Mouse (Mus musculus) midbrain, embryonic 11.5 days (tissue): ENCODE data around the gene Dand5. TPM values are rescaled to one million over a fixed set of nuclear protein-coding genes. Genes with fewer than 3 reads are reported as not detected.

ENCODE experiments used
- ATAC-seq: fragments of 200-750 bp; cut with Nextera tagmentation; 2 replicates; pipeline ENCODE4 v1.8.0; 2017; ENCODE audit warnings: moderate TSS enrichment, moderate library complexity; ENCODE audit not compliant: low FRiP score
- DNase-seq: peaks from one replicate; pipeline ENCODE4 v3.0.0; 2015; ENCODE audit warnings: low spot score; ENCODE audit errors: missing footprints
- H3K27ac ChIP-seq: fragments of 300-500 bp; sonication (generic); 2 replicates; pipeline ENCODE4 v1.5.1; 2014; ENCODE audit warnings: low read depth, low read length
- H3K27me3 ChIP-seq: fragments of 300-500 bp; sonication (generic); 2 replicates; pipeline ENCODE4 v1.6.1; 2014; ENCODE audit warnings: mild to moderate bottlenecking, low read length, moderate library complexity, mixed read lengths; ENCODE audit not compliant: control insufficient read depth, insufficient read depth
- H3K36me3 ChIP-seq: fragments of 300-500 bp; sonication (generic); 2 replicates; pipeline ENCODE4 v1.6.1; 2014; ENCODE audit warnings: mild to moderate bottlenecking, low read length, moderate library complexity, mixed read lengths; ENCODE audit not compliant: control insufficient read depth, insufficient read depth
- H3K4me1 ChIP-seq: fragments of 300-500 bp; sonication (generic); 2 replicates; pipeline ENCODE4 v1.6.1; 2014; ENCODE audit warnings: low read length; ENCODE audit not compliant: control insufficient read depth, insufficient read depth
- H3K4me2 ChIP-seq: fragments of 300-500 bp; sonication (generic); 2 replicates; pipeline ENCODE4 v1.6.1; 2014; ENCODE audit warnings: mild to moderate bottlenecking, moderate library complexity
- H3K4me3 ChIP-seq: fragments of 300-500 bp; sonication (generic); 2 replicates; pipeline ENCODE4 v1.5.1; 2014; ENCODE audit warnings: low read depth, low read length
- H3K9ac ChIP-seq: fragments of 300-500 bp; sonication (generic); 2 replicates; pipeline ENCODE4 v1.6.1; 2014; ENCODE audit warnings: low read length
- H3K9me3 ChIP-seq: fragments of 300-500 bp; sonication (generic); 2 replicates; pipeline ENCODE4 v1.6.1; 2016; ENCODE audit warnings: low read length; ENCODE audit not compliant: control insufficient read depth
- WGBS: fragments of 180-500 bp; shearing (Covaris S2); extraction: QIAGEN DNeasy Blood & Tissue Kit; methylation state at CpG from one replicate; pipeline ENCODE4 v1.1.7; 2014; 5-methylcytosine and 5-hydroxymethylcytosine counted together
- polyA plus RNA-seq: library from polyadenylated mRNA; unstranded; fragments of >200 nt; fragmentation: Nextera tagmentation; extraction: Ambion mirVana; gene quantifications from 2 replicates; pipeline ENCODE4 v1.2.1, GENCODE M21; 2014

The Dand5 gene
- polyA plus RNA-seq, 1 experiment from 2014 or later = 4.6 TPM

GRCm38 (mm10) chr8:84845355-84846093 is 22.9 kb upstream of the Dand5 start:
- Histone ChIP-seq H3K4me1 (peaks cover 18% of the 10 kb centered on the region), H3K9ac (peak overlapping the region; percentile 98), H3K4me3 (peak overlapping the region; percentile 97), H3K36me3 (peaks cover 31% of the 10 kb centered on the region), H3K9me3 (no peaks in the 10 kb centered on the region), H3K4me2 (peak overlapping the region; percentile 78), H3K27me3 (no peaks in the 10 kb centered on the region), H3K27ac (peak overlapping the region; percentile 3; the same call in 1 of the 2 replicates)
- WGBS = 22% methylated on average over 12 of the region's 12 CpGs
- ATAC-seq = no peak
- peak; percentile 89 for DNase-seq

GRCm38 (mm10) chr8:84844397-84845070 is 21.9 kb upstream of the Dand5 start:
- H3K4me3 ChIP-seq = peak overlapping the region; percentile 97
- H3K9me3 ChIP-seq = no peaks in the 10 kb centered on the region
- no peaks in the 10 kb centered on the region for H3K27me3 ChIP-seq
- H3K4me2 ChIP-seq = peak overlapping the region; percentile 78
- WGBS = 89% methylated on average over 9 of the region's 9 CpGs
- peak overlapping the region; percentile 98 for H3K9ac ChIP-seq
- H3K27ac ChIP-seq = no peak overlapping the region
- H3K36me3 ChIP-seq = peaks cover 31% of the 10 kb centered on the region
- ATAC-seq = no peak
- H3K4me1 ChIP-seq = peaks cover 23% of the 10 kb centered on the region
- peak; percentile 83 for DNase-seq

DNA sequence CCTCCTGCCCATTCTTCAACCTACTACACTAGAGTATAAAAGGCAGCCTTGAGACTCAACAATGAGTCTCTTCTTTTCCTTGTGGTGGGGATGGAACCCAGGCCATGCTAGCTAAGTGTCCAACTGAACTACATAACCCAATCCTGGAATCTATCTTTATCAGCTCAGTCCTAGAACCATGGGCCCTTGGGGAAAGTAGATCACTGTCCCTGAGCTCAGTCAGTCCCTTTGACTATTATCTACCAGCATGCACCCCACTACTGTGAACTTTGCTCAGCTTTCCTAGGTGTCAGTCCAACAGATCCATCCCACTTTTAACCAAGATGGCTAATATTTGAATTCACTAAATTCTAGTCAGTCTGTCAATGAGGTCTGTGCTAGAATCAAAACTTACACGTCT is 18.9 kb upstream of the Dand5 start:
- Histone ChIP-seq H3K4me3 (no peak overlapping the region), H3K4me1 (peaks cover 22% of the 10 kb centered on the region)
- no peak for DNase-seq

GRCm38 (mm10) chr8:84840248-84840999 is 17.8 kb upstream of the Dand5 start, which contains the start of gene Rad23a:
TSS of gene Rad23a (minus strand) at chr8:84840665.
- DNase-seq (peak; percentile 98), ATAC-seq (peak; percentile 97)
- Histone ChIP-seq H3K9me3 (no peaks in the 10 kb centered on the region), H3K36me3 (peaks cover 57% of the 10 kb centered on the region), H3K27ac (peak within 1 kb of the TSS; percentile 85), H3K27me3 (no peaks in the 10 kb centered on the region), H3K4me3 (peak within 1 kb of the TSS; percentile 94), H3K4me1 (peaks cover 22% of the 10 kb centered on the region), H3K4me2 (peak within 1 kb of the TSS; percentile 68), H3K9ac (peak within 1 kb of the TSS; percentile 97)
- under 1% methylated on average over 51 of the region's 55 CpGs for WGBS

More for the DNA sequence above, 18.9 kb upstream of the Dand5 start:
- Histone ChIP-seq H3K27me3 (no peaks in the 10 kb centered on the region), H3K9me3 (no peaks in the 10 kb centered on the region), H3K4me2 (no peak overlapping the region), H3K9ac (no peak overlapping the region), H3K36me3 (peaks cover 48% of the 10 kb centered on the region), H3K27ac (no peak overlapping the region)
- WGBS = 87% methylated on average over 1 of the region's 1 CpGs
- no peak for ATAC-seq

- H3K4me3 ChIP-seq = peak overlapping the region; percentile 94
- H3K4me1 ChIP-seq = peaks cover 17% of the 10 kb centered on the region
- H3K36me3 ChIP-seq = peaks cover 57% of the 10 kb centered on the region
- peak overlapping the region; percentile 97 for H3K9ac ChIP-seq
- H3K4me2 ChIP-seq = peak overlapping the region; percentile 68
- peak overlapping the region; percentile 85 for H3K27ac ChIP-seq
- H3K27me3 ChIP-seq = no peaks in the 10 kb centered on the region
- ATAC-seq = no peak
- 4% methylated on average over 7 of the region's 7 CpGs for WGBS
- no peak for DNase-seq
- no peaks in the 10 kb centered on the region for H3K9me3 ChIP-seq
Observed at GRCm38 (mm10) chr8:84839875-84840247, 17.2 kb upstream of the Dand5 start.

GRCm38 (mm10) chr8:84839411-84839810 is 16.8 kb upstream of the Dand5 start:
- H3K9ac ChIP-seq = no peak overlapping the region
- peaks cover 52% of the 10 kb centered on the region for H3K36me3 ChIP-seq
- H3K9me3 ChIP-seq = no peaks in the 10 kb centered on the region
- peaks cover 12% of the 10 kb centered on the region for H3K4me1 ChIP-seq
- peak overlapping the region; percentile 68 for H3K4me2 ChIP-seq
- WGBS = 94% methylated on average over 2 of the region's 2 CpGs
- DNase-seq (peak; percentile 82), ATAC-seq (no peak)
- no peak overlapping the region for H3K27ac ChIP-seq
- H3K27me3 ChIP-seq = no peaks in the 10 kb centered on the region
- H3K4me3 ChIP-seq = peak overlapping the region; percentile 94; the same call in 1 of the 2 replicates

- no peaks in the 10 kb centered on the region for H3K9me3 ChIP-seq
- no peak overlapping the region for H3K9ac ChIP-seq
- peaks cover 9% of the 10 kb centered on the region for H3K4me1 ChIP-seq
- no peak overlapping the region for H3K4me2 ChIP-seq
- no peak overlapping the region for H3K4me3 ChIP-seq
- H3K27ac ChIP-seq = no peak overlapping the region
- H3K27me3 ChIP-seq = no peaks in the 10 kb centered on the region
- ATAC-seq (no peak), DNase-seq (peak; percentile 53)
- H3K36me3 ChIP-seq = peaks cover 43% of the 10 kb centered on the region
- 87% methylated on average over 5 of the region's 5 CpGs for WGBS
Observed at GRCm38 (mm10) chr8:84838513-84838912, 15.9 kb upstream of the Dand5 start.

DNA sequence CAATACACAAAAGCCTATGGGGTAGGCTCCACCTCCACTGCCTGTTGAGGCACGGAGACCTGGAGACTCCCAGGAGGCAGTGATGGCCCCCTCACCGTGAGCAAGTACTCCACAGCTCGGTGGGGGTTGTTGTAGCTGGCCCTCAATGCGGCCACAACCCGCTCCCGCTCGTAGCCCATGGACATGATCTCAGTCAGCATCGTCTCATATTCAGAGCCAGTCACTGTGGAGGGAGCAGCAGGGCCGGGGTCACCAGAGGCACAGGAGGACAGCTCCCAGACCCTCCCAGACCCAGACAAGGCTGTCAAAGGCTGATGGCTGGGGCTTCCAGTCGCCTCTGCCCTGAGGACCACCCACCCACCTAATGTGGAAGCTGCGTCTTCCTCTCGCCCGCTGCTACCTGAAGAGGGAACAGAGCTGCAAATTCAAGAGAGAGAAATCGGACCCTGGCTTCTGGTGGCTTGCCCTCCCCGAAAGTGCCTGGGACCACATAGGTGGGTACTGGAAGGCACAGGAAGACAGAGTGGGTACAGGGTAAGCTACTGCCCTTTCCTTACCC is 15.4 kb upstream of the Dand5 start:
- Histone ChIP-seq H3K9ac (no peak overlapping the region), H3K4me2 (no peak overlapping the region), H3K36me3 (peaks cover 40% of the 10 kb centered on the region), H3K27me3 (no peaks in the 10 kb centered on the region), H3K27ac (no peak overlapping the region), H3K4me1 (peaks cover 14% of the 10 kb centered on the region), H3K9me3 (no peaks in the 10 kb centered on the region), H3K4me3 (no peak overlapping the region)
- WGBS = 81% methylated on average over 15 of the region's 15 CpGs
- peak; percentile 35 for DNase-seq
- ATAC-seq = no peak
